Mouse (Mus musculus) bone marrow macrophage, adult 2 months (primary cell): ENCODE measurements around the gene Arid3c.
"Not testable (repeated sequence)": the region's sequence is repeated elsewhere in the genome, so short reads cannot be mapped to it uniquely, and the experiment has no call there.

Experiments
- CTCF ChIP-seq: IDR thresholded peaks from 2 replicates; pipeline ENCODE4 v1.5.1; 2012; ENCODE audit warnings: low read depth, mild to moderate bottlenecking, low read length, moderate library complexity
- POLR2A ChIP-seq: IDR thresholded peaks from 2 replicates; pipeline ENCODE4 v1.6.1; 2012; ENCODE audit warnings: mild to moderate bottlenecking, low read depth, low read length, borderline replicate concordance

DNA sequence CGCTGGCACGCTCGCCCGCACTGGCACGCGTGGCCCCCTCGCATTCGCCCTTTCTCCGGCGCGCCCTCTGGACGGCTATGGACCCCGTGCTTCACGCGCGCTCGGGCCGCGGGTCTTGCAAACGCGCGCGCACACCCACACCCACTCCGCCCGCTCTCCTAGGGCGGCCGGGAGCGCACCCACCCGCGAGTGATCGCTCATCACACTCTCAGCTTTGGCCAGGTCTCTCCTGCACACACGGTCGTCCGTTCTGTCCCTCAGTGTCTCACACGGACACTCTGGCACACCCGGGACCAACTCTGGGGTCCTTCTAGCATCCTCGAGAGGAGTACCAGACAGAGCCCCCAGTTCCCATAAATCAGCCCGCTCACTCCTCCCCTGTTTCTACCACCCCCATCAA lies 35.1 kb downstream of the Arid3c start:
- TF ChIP-seq CTCF, POLR2A: not testable (repeated sequence)
